Mouse (Mus musculus): Measurements from ENCODE around the gene Camk1g. TPM values are rescaled to one million over a fixed set of nuclear protein-coding genes. Genes with fewer than 3 reads are reported as not detected.
A peak's percentile ranks its signal among the peaks of the same experiment; 100 is the strongest.

The Camk1g gene
- total RNA-seq, 2 experiments from 2014 or later: 41.7 to 47.6 TPM

GRCm38 (mm10) chr1:193369091-193369490 is 1.0 kb downstream of the Camk1g start:
- no peak for TF ChIP-seq CTCF (IDR thresholded peaks at IDR 0.05)
- DNase-seq (ENCODE audit: extremely low spot score in 1 of 2, low spot score in 2 of 2): no peak
- Histone ChIP-seq H3K27ac (peak overlapping the region; percentile 80), H3K4me3 (peak overlapping the region; percentile 55)
- intact Hi-C loops (cut with DNase I): loop anchor here (2.0 kb wide), 1 partner anchor 18 kb away; no protein-coding TSS in a partner anchor

DNA sequence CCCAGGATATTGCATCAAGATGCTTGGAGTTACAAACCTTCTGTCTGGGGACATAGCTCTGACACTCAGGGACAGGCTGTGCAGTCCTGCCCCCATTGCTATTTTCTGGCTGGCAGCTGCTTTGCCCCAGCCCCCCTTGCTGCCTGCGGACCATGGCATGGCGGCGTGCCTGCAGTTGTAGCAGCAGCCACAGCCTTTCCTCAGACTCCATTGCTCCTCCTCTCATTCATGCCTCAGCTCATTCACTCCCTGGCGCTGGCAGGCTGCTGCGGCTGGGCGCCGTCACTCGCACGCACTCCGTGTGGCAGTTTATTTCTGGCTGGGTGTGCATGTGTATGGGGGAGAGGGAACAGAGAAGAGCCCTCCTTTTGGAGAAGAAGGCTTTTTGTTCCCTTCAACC is 2.0 kb downstream of the Camk1g start:
- intact Hi-C loops (cut with DNase I): loop anchor here (2.0 kb wide), 1 partner anchor 17 kb away; no protein-coding TSS in a partner anchor
- TF ChIP-seq CTCF (IDR thresholded peaks at IDR 0.05): no peak
- peak overlapping the region; percentile 55 for H3K4me3 ChIP-seq
- no peak overlapping the region for H3K27ac ChIP-seq
- DNase-seq (ENCODE audit: extremely low spot score in 1 of 2, low spot score in 2 of 2): peak; percentile 71

GRCm38 (mm10) chr1:193363801-193364231 is 6.3 kb downstream of the Camk1g start:
- intact Hi-C loops (cut with DNase I): loop anchor here (1.0 kb wide), 1 partner anchor 34 kb away; no protein-coding TSS in a partner anchor
- DNase-seq (ENCODE audit: extremely low spot score in 1 of 2, low spot score in 2 of 2): peak; percentile 63 to 68
- H3K27ac ChIP-seq: peak overlapping the region; percentile 37
- peak; percentile 82 for TF ChIP-seq CTCF (IDR thresholded peaks at IDR 0.05)
- no peak overlapping the region for H3K4me3 ChIP-seq

GRCm38 (mm10) chr1:193362078-193362477 is 8.0 kb downstream of the Camk1g start:
- H3K27ac ChIP-seq: no peak overlapping the region
- intact Hi-C loops (cut with DNase I): no loop called here
- TF ChIP-seq CTCF (IDR thresholded peaks at IDR 0.05): no peak
- no peak overlapping the region for H3K4me3 ChIP-seq
- no peak for DNase-seq (ENCODE audit: extremely low spot score in 1 of 2, low spot score in 2 of 2)

GRCm38 (mm10) chr1:193361181-193361580 is 8.9 kb downstream of the Camk1g start:
- peak overlapping the region; percentile 24; the same call in 1 of the 2 replicates for H3K27ac ChIP-seq
- intact Hi-C loops (cut with DNase I): no loop called here
- DNase-seq (ENCODE audit: extremely low spot score in 1 of 2, low spot score in 2 of 2): no peak

GRCm38 (mm10) chr1:193359199-193359598 is 10.9 kb downstream of the Camk1g start:
- no peak for DNase-seq (ENCODE audit: extremely low spot score in 1 of 2, low spot score in 2 of 2)
- intact Hi-C loops (cut with DNase I): no loop called here
- H3K4me3 ChIP-seq: no peak overlapping the region
- TF ChIP-seq CTCF (IDR thresholded peaks at IDR 0.05): no peak
- H3K27ac ChIP-seq: no peak overlapping the region

More at GRCm38 (mm10) chr1:193361181-193361580, 8.9 kb downstream of the Camk1g start:
- no peak overlapping the region for H3K4me3 ChIP-seq
- TF ChIP-seq CTCF (IDR thresholded peaks at IDR 0.05): no peak

- Histone ChIP-seq H3K27ac (peak overlapping the region; percentile 87), H3K4me3 (no peak overlapping the region)
- intact Hi-C loops (cut with DNase I): loop anchor here (2.0 kb wide), 2 partner anchors 17 to 19 kb away; no protein-coding TSS in a partner anchor
- DNase-seq (ENCODE audit: extremely low spot score in 1 of 2, low spot score in 2 of 2): peak in 1 of 2 experiments; percentile 66
- TF ChIP-seq CTCF (IDR thresholded peaks at IDR 0.05): no peak
Observed at GRCm38 (mm10) chr1:193351583-193351982, 18.5 kb downstream of the Camk1g start.

DNA sequence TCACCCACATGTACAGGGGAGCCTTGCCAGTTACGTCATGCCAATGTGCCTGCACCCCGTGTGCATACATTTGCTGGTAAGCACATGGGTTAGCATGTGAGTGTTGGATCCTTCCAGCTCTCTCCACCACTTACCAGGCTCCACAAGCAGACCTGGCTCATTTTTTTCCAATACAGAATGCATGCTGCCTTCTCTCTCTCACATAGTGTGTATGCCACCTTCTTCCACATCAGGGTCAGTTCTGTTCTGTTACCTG is 19.6 kb downstream of the Camk1g start:
- no peak for TF ChIP-seq CTCF (IDR thresholded peaks at IDR 0.05)
- DNase-seq (ENCODE audit: extremely low spot score in 1 of 2, low spot score in 2 of 2): peak in 1 of 2 experiments; percentile 73
- intact Hi-C loops (cut with DNase I): loop anchor here (2.0 kb wide), 2 partner anchors 18 kb away; no protein-coding TSS in a partner anchor
- H3K27ac ChIP-seq: peak overlapping the region; percentile 87
- no peak overlapping the region for H3K4me3 ChIP-seq

DNA sequence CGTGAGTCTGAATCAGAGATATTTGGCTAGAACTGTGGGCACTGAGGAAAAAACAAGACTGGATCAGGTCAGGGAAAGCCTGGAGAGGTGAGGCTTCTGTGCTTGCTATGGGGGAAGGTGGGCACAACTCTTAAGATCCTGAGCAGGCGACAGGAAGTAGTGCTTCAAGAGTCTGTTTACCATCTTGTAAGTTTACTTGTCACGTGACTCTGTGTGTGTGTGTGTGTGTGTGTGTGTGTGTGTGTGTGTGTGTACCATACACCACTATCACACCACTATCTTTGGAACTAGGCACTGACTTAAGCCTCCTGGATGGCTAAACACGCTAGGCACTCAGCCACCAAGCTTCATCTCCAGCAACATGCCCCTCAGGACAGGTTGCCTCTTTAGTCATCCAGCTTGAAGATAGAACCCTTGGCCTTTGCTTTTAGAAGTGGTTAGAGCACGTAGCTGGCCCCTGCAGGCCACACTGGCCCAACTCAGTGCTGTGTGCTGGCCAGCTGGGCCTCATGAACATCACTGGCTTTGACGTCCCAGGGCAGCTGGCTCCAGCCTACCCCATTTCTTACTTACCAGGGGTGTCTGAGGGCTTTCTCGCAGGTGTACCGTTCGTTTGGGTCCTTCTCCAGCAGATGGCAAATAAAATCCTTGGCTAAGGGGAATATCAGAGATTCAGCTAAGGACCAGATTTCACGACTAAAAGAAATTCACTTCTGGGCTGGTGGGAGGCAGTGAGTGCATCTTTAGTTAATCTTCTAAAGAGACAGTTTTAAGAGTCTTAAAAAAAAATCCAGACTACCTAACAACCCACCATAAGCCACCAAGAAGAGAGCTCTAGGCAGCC is 20.2 kb downstream of the Camk1g start:
- Histone ChIP-seq H3K27ac (peak overlapping the region; percentile 73), H3K4me3 (no peak overlapping the region)
- no peak for TF ChIP-seq CTCF (IDR thresholded peaks at IDR 0.05)
- intact Hi-C loops (cut with DNase I): loop anchor here (2.0 kb wide), 2 partner anchors 17 to 19 kb away; no protein-coding TSS in a partner anchor
- no peak for DNase-seq (ENCODE audit: extremely low spot score in 1 of 2, low spot score in 2 of 2)

DNA sequence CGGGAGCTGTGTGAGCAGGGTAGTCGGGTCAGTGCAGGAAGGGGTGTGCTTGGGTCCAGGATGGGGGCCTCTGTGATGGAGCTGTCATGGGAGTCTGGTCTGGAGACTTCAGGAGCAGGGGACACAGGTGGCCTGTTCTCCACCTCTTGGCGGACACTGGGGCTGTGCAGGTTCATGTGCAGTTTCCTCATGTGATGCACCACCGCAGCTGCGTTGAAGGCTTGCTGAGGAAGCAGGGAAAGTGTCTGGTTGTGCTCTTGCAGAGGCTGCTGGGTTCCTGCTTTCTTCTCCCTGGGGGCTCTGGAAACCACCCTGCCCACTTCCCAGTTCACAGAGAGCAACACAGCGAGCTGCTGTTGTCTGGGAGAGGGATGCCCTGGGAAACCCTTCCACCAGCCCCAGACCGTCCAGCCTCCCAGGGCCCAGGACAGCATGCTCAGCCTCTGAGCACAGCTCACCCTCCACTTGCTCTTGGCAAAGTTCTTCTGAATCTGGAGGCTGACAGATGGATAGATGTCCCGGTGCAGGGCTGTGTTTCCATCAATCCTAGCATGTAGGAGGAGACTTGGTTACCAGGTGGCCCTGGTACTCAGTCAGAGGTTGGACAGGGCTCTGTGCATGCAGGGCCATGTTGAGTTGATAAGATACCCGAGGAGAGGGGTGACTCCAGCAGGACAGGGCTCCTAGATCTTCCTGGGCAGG is 21.7 kb downstream of the Camk1g start:
- intact Hi-C loops (cut with DNase I): no loop called here
- no peak for TF ChIP-seq CTCF (IDR thresholded peaks at IDR 0.05)
- no peak for DNase-seq (ENCODE audit: extremely low spot score in 1 of 2, low spot score in 2 of 2)
- Histone ChIP-seq H3K27ac (no peak overlapping the region), H3K4me3 (no peak overlapping the region)

DNA sequence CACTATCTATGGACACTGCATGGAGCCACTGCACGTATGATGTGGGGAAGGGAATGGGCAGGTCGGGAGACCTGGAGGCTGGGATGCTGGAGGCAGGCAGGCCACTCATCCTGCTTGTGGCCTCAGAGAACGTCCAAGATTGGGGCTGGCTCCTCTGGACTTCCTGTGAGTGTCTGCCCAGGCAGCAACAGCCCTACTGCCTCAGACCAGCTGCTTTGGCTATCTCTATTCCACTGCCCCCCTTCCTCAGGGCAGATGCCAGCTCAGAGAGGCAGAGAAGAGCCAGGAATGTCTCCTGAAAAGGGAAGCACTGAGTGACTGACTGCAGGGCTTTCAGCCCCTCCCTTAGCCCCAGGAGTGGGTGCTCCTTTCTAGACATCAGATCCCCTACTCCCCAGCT is 23.2 kb downstream of the Camk1g start:
- TF ChIP-seq CTCF (IDR thresholded peaks at IDR 0.05): no peak
- intact Hi-C loops (cut with DNase I): no loop called here
- Histone ChIP-seq H3K4me3 (no peak overlapping the region), H3K27ac (no peak overlapping the region)
- no peak for DNase-seq (ENCODE audit: extremely low spot score in 1 of 2, low spot score in 2 of 2)

DNA sequence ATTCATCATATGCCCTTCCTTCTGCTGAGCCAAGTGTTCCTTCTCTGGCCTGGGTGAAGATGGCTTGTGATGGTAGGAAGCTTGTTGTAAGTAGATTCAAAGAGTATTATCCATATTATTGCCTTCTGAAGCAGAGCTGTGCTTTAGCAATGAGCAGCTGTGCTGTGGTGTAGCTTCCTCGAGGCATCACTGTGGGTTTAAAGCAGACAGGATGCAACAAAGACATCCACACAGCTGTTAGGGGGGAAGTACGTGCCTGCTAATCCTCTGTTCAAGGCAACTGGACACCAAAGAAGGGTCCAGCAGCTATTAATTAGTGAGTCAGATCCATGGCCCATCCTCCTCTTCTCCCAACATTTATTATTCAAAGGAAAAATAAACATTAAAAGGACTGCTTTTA is 25.1 kb downstream of the Camk1g start:
- no peak overlapping the region for H3K4me3 ChIP-seq
- H3K27ac ChIP-seq: no peak overlapping the region
- no peak for TF ChIP-seq CTCF (IDR thresholded peaks at IDR 0.05)
- intact Hi-C loops (cut with DNase I): no loop called here
- DNase-seq (ENCODE audit: extremely low spot score in 1 of 2, low spot score in 2 of 2): no peak
